Mouse (Mus musculus): ENCODE data around the gene Dhdh. TPM values are rescaled to one million over a fixed set of nuclear protein-coding genes. Genes with fewer than 3 reads are reported as not detected.

Dhdh gene
- total and polyA plus RNA-seq, 2 experiments from 2014 or later: 3.6 to 4.9 TPM

DNA sequence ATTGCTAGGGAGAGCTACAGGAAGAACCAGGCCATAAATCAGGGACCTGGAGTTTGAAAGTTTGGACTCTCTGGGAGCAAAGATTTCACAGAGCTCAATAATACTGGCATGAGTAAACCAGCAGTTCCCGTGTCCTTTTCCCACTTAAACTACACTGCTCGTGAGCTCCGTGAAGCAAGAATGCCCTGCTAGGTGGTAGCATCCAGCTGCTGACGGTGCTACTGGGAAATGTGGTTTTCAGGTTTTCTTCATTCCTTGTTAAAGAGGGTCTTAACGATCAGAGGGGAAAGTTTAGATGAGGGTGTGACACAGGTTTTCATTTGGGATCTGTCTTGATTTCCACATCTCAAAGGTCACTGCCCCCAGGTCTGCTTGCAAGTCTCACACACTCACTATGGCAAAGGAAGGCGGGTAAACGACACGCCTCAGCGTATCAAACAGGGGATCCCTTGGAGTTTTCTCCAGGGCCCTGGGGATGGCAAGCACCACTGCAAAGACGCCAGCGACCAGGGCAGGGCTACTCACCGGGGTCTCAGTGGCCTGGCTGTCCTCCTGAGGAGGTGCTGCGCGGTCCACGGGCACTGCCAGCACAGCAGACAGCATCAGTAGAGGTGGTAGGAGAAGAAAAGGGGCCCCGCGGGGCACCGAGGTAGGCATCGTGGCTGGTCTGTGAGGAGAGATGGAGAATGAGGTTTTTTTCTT, 20.7 kb upstream of the Dhdh start:
- no peak for ATAC-seq
- H3K9ac ChIP-seq: peak overlapping the region; percentile 74
- peaks cover 8% of the 10 kb centered on the region for H3K4me1 ChIP-seq (ENCODE audit: insufficient read depth)
- H3K4me3 ChIP-seq (ENCODE audit: low read depth, low read length): peak overlapping the region; percentile 62
- no peak for DNase-seq
- no peaks in the 10 kb centered on the region for H3K9me3 ChIP-seq (ENCODE audit: low read length)
- no peaks in the 10 kb centered on the region for H3K27me3 ChIP-seq (ENCODE audit: insufficient read depth, low read length)
- peak overlapping the region; percentile 92 for H3K4me2 ChIP-seq (ENCODE audit: low read depth)
- WGBS: 41% methylated on average over 19 of the region's 19 CpGs
- H3K27ac ChIP-seq (ENCODE audit: low read depth, low read length): peak overlapping the region; percentile 76; the same call in 1 of the 2 replicates
- peaks cover 15% of the 10 kb centered on the region for H3K36me3 ChIP-seq (ENCODE audit: insufficient read depth)
- no peak for TF ChIP-seq CTCF (IDR thresholded peaks at IDR 0.05; ENCODE audit: low read depth)

DNA sequence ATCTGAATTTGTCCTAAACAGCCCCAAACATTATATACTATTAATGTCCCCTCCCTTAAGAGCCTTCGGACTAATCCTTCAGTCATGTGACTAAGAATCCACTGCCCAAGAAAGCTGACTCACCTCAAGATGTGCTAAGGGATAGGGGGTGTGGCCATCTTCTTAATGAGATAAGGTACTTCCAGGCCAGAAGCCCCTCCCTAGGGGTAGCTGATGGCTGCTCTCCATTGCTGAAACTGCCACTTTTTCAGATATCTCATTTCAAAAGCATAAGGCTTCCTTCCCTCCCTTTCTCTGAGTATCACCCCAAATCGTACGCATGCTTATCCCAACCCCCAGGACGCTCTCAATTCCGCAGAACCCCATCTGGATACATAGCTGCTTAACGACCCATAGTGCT, 20.0 kb upstream of the Dhdh start:
- H3K9me3 ChIP-seq (ENCODE audit: low read length): no peaks in the 10 kb centered on the region
- no peaks in the 10 kb centered on the region for H3K27me3 ChIP-seq (ENCODE audit: insufficient read depth, low read length)
- no peak overlapping the region for H3K4me3 ChIP-seq (ENCODE audit: low read depth, low read length)
- no peak overlapping the region for H3K27ac ChIP-seq (ENCODE audit: low read depth, low read length)
- ATAC-seq (no peak), DNase-seq (no peak)
- H3K4me1 ChIP-seq (ENCODE audit: insufficient read depth): peaks cover 8% of the 10 kb centered on the region
- no peak overlapping the region for H3K4me2 ChIP-seq (ENCODE audit: low read depth)
- H3K9ac ChIP-seq: no peak overlapping the region
- TF ChIP-seq CTCF (IDR thresholded peaks at IDR 0.05; ENCODE audit: low read depth): no peak
- H3K36me3 ChIP-seq (ENCODE audit: insufficient read depth): peaks cover 15% of the 10 kb centered on the region
- WGBS: 91% methylated on average over 6 of the region's 6 CpGs

DNA sequence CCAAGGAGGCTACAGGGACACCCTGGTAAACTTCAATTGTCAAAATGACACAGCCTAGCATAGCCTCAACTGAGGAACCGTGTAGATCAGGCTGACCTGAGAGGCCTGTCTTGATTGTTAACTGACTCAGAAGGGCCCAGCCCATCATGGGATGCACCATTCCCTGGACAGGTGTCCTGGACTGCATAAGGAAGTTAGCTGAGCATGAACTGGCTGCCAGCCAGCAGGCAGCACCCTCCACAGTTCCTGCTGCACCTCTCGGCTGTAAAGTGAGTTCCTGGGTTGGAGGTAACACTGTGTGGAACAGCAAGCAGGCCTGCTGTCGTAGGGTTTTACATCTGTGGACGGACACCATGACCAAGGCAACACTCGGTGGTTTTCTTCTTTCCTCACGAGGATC, 19.0 kb upstream of the Dhdh start:
- H3K4me1 ChIP-seq (ENCODE audit: insufficient read depth): peaks cover 8% of the 10 kb centered on the region
- no peak overlapping the region for H3K9ac ChIP-seq
- ATAC-seq (no peak), DNase-seq (no peak)
- no peaks in the 10 kb centered on the region for H3K27me3 ChIP-seq (ENCODE audit: insufficient read depth, low read length)
- no peak overlapping the region for H3K4me2 ChIP-seq (ENCODE audit: low read depth)
- no peaks in the 10 kb centered on the region for H3K9me3 ChIP-seq (ENCODE audit: low read length)
- no peak for TF ChIP-seq CTCF (IDR thresholded peaks at IDR 0.05; ENCODE audit: low read depth)
- WGBS: 91% methylated on average over 6 of the region's 6 CpGs
- no peak overlapping the region for H3K4me3 ChIP-seq (ENCODE audit: low read depth, low read length)
- peaks cover 20% of the 10 kb centered on the region for H3K36me3 ChIP-seq (ENCODE audit: insufficient read depth)
- no peak overlapping the region for H3K27ac ChIP-seq (ENCODE audit: low read depth, low read length)

DNA sequence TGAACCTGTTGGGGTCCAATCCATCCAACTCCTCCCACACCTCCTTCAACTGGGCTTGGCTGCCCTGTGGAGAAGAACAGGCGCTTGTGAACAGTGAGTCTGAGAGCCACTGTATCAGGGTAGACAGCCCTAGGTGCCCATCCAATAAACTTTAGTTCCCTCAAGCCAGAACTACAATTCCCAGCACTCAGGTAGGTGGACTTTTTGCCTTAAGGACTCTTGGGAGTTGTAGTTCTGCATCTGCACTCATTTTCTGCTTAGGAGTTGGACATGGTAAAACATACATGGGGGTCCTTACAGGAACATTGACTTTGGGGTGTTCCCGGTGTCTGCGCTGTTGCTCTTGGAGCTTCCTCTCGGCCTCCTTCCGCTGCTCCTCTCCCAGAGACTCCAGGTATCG, 9.8 kb upstream of the Dhdh start:
- ATAC-seq: no peak
- H3K4me3 ChIP-seq (ENCODE audit: low read depth, low read length): no peak overlapping the region
- no peak overlapping the region for H3K27ac ChIP-seq (ENCODE audit: low read depth, low read length)
- H3K9me3 ChIP-seq (ENCODE audit: low read length): no peaks in the 10 kb centered on the region
- H3K4me1 ChIP-seq (ENCODE audit: insufficient read depth): no peaks in the 10 kb centered on the region
- no peak for TF ChIP-seq CTCF (IDR thresholded peaks at IDR 0.05; ENCODE audit: low read depth)
- WGBS: 96% methylated on average over 6 of the region's 6 CpGs
- no peaks in the 10 kb centered on the region for H3K27me3 ChIP-seq (ENCODE audit: insufficient read depth, low read length)
- no peak overlapping the region for H3K9ac ChIP-seq
- no peak for DNase-seq
- H3K4me2 ChIP-seq (ENCODE audit: low read depth): no peak overlapping the region
- H3K36me3 ChIP-seq (ENCODE audit: insufficient read depth): peaks cover 79% of the 10 kb centered on the region

DNA sequence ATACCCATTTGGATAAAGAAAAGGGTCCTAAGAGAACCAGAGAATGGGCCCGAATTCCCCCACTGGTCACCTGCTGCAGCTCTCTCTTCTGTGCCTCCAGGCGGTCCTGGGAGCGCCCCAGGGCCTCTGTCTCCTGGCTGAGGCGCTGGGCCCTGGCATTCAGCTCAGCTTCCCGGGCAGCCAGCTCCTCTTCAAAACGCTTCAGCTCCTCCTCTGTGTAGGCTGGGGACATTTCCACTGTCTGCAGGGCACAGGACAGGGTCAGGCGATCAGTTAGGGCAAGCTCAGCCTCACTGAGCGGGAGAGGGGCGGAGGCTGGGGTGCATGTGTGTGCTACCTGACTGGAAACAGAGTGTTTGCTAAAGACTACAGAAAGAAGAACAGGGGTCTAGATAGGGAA, 5.9 kb upstream of the Dhdh start:
- no peak for DNase-seq
- Histone ChIP-seq H3K4me2 (ENCODE audit: low read depth) (no peak overlapping the region), H3K9me3 (ENCODE audit: low read length) (no peaks in the 10 kb centered on the region), H3K36me3 (ENCODE audit: insufficient read depth) (peaks cover 70% of the 10 kb centered on the region), H3K27ac (ENCODE audit: low read depth, low read length) (no peak overlapping the region), H3K4me1 (ENCODE audit: insufficient read depth) (no peaks in the 10 kb centered on the region), H3K4me3 (ENCODE audit: low read depth, low read length) (no peak overlapping the region), H3K27me3 (ENCODE audit: insufficient read depth, low read length) (no peaks in the 10 kb centered on the region), H3K9ac (no peak overlapping the region)
- no peak for TF ChIP-seq CTCF (IDR thresholded peaks at IDR 0.05; ENCODE audit: low read depth)
- 84% methylated on average over 9 of the region's 9 CpGs for WGBS
- no peak for ATAC-seq

DNA sequence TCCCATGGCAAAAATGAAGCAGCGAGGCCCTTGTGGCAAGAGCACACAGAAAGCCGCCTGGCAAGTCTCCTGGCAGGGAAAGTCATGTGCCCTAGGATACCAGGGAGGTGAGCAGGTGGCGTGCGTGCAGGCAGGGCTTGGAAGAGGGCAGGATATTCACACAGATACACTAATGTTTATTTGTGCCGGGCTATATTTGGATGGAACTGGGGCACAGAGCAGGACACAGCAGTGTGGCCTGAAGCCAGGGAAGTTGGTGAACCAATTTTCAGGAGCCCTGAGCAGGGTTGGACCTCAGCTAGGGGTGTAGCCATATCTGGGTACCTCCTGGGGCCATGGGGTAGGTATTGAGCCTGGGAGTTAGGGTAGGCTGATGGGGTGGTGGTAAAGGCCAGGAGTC, 4.3 kb upstream of the Dhdh start:
- TF ChIP-seq CTCF (IDR thresholded peaks at IDR 0.05; ENCODE audit: low read depth): no peak
- H3K4me1 ChIP-seq (ENCODE audit: insufficient read depth): 0 out of 2 replicates have a peak, but pooled peaks cover 6% of the 10 kb centered on the region
- 94% methylated on average over 5 of the region's 5 CpGs for WGBS
- no peak overlapping the region for H3K4me2 ChIP-seq (ENCODE audit: low read depth)
- H3K9me3 ChIP-seq (ENCODE audit: low read length): no peaks in the 10 kb centered on the region
- no peaks in the 10 kb centered on the region for H3K27me3 ChIP-seq (ENCODE audit: insufficient read depth, low read length)
- no peak overlapping the region for H3K27ac ChIP-seq (ENCODE audit: low read depth, low read length)
- ATAC-seq: no peak
- no peak overlapping the region for H3K4me3 ChIP-seq (ENCODE audit: low read depth, low read length)
- H3K9ac ChIP-seq: no peak overlapping the region
- H3K36me3 ChIP-seq (ENCODE audit: insufficient read depth): peaks cover 54% of the 10 kb centered on the region
- no peak for DNase-seq

DNA sequence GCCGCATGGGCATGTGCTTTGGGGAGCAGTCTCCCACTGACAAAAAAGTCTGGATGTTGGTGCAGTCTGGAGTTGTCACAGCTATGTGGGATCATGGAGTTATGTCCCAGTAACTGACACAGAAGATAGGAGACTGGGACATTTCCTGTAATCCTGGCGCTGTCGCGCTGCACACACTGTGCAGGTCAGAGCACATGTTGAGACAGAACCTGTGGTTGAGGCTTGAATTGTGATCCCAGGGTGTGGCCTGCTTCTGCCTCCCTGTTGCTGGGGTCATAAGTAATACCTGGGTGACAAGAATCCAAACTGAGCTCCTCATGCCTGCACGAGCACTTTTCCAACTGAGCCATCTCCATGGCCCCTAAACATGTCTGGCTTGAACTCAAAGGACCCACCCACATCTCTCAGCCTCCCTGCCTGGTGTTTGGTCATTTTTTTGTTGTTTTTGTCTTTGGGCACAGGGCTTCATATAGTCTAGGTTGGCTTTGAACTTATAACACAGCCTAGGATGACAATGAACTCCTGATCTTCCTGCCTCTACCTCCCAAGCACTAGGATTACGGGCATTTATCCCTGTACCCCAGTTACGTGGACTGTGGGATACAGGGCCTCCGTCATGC, 3.7 kb upstream of the Dhdh start:
- Histone ChIP-seq H3K9ac (no peak overlapping the region), H3K4me1 (ENCODE audit: insufficient read depth) (0 out of 2 replicates have a peak, but pooled peaks cover 6% of the 10 kb centered on the region), H3K27ac (ENCODE audit: low read depth, low read length) (no peak overlapping the region), H3K4me2 (ENCODE audit: low read depth) (no peak overlapping the region), H3K36me3 (ENCODE audit: insufficient read depth) (peaks cover 48% of the 10 kb centered on the region), H3K27me3 (ENCODE audit: insufficient read depth, low read length) (no peaks in the 10 kb centered on the region), H3K4me3 (ENCODE audit: low read depth, low read length) (no peak overlapping the region), H3K9me3 (ENCODE audit: low read length) (no peaks in the 10 kb centered on the region)
- DNase-seq: no peak
- 93% methylated on average over 8 of the region's 8 CpGs for WGBS
- ATAC-seq: no peak
- no peak for TF ChIP-seq CTCF (IDR thresholded peaks at IDR 0.05; ENCODE audit: low read depth)
